Mouse (Mus musculus) hindbrain, embryonic 15.5 days (tissue): ENCODE results near the gene Taar2. TPM values are rescaled to one million over a fixed set of nuclear protein-coding genes. Genes with fewer than 3 reads are reported as not detected.

ENCODE experiments used
- polyA plus RNA-seq: library from polyadenylated mRNA; unstranded; fragments of >200 nt; fragmentation: Nextera tagmentation; extraction: Ambion mirVana; gene quantifications from 2 replicates; pipeline ENCODE4 v1.2.1, GENCODE M21; 2015

Gene Taar2
- polyA plus RNA-seq, 1 experiment from 2014 or later, result not detected

Other genes starting within 250 kb of the Taar2 start
- gene Rps12, start 151.3 kb upstream of the Taar2 start, polyA plus RNA-seq, result 104 and 108 TPM in 2 replicates
- gene Slc18b1, start 141.6 kb upstream of the Taar2 start, polyA plus RNA-seq, result 20.9 and 21.8 TPM in 2 replicates
- 0.14 TPM in 1 of 2 replicates, not detected in the other for gene Vnn3, start 87.1 kb upstream of the Taar2 start, polyA plus RNA-seq
- gene Vnn1, start 43.9 kb upstream of the Taar2 start, polyA plus RNA-seq, result 0.18 and 0.43 TPM in 2 replicates
- gene Taar1, start 18.2 kb upstream of the Taar2 start, polyA plus RNA-seq, result not detected in 2 replicates
- gene Taar3, start 11.0 kb downstream of the Taar2 start, polyA plus RNA-seq, result not detected in 2 replicates
- gene Taar4, start 21.9 kb downstream of the Taar2 start, polyA plus RNA-seq, result not detected in 2 replicates
- gene Taar5, start 32.1 kb downstream of the Taar2 start, polyA plus RNA-seq, result not detected in 2 replicates
- gene Taar6, start 47.1 kb downstream of the Taar2 start, polyA plus RNA-seq, result not detected in 2 replicates
- not detected in 2 replicates for gene Taar7a, start 54.9 kb downstream of the Taar2 start, polyA plus RNA-seq
- not detected in 2 replicates for gene Taar7b, start 61.4 kb downstream of the Taar2 start, polyA plus RNA-seq
- gene Taar7d, start 88.7 kb downstream of the Taar2 start, polyA plus RNA-seq, result not detected in 2 replicates
- not detected in 2 replicates for gene Taar7e, start 99.0 kb downstream of the Taar2 start, polyA plus RNA-seq
- not detected in 2 replicates for gene Taar7f, start 110.9 kb downstream of the Taar2 start, polyA plus RNA-seq
- gene Taar8a, start 137.9 kb downstream of the Taar2 start, polyA plus RNA-seq, result not detected in 2 replicates
- gene Taar8b, start 153.7 kb downstream of the Taar2 start, polyA plus RNA-seq, result not detected in 2 replicates
- not detected in 2 replicates for gene Taar8c, start 163.3 kb downstream of the Taar2 start, polyA plus RNA-seq
- gene Taar9, start 171.0 kb downstream of the Taar2 start, polyA plus RNA-seq, result not detected in 2 replicates
- gene Stx7, start 210.7 kb downstream of the Taar2 start, polyA plus RNA-seq, result 296 and 313 TPM in 2 replicates